Mouse (Mus musculus): ENCODE measurements around the gene Ogfod3.
A peak's percentile ranks its signal among the peaks of the same experiment; 100 is the strongest.

Gene Ogfod3

DNA sequence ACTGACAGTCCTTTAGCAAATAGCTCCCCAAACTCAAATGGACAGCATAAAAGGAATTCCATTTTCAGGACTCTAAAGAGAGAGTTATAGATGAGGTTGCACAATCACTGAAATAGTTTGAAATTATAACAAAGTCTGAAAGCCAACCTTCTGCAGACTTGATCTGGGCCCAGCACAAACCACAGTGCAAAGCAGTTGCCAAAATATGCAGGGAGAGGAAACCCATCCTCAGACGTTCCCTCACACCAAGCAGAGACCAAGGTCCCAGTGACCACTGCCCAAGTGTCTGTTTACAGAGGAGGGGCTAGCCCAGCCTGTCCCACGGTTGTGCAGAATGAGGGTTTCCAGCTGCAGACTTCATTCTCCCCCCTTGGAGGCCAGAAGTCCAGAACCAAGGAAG is 5.9 kb downstream of the Ogfod3 start:
- no peak for DNase-seq

DNA sequence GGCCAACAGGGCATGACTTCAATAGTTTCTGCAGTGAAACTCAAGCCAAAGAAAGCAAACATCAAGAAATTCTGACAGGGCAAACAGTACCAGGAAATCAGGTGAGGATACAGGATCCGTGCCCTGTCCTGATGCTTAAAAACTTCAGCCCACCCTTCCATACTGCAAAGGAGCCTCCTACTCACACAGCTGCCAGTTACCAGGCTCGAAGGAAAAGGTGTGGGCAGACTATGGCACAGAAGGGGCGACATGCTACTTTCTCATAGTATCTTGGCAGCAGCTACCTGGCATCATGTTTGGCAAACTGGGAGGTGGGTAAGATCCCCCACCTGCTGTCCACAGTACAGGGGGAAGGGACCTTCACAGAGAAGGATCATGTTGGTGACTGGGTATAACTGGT is 11.1 kb downstream of the Ogfod3 start:
- no peak for DNase-seq

- no peak for DNase-seq
Measured at GRCm38 (mm10) chr11:121192742-121193141, 11.8 kb downstream of the Ogfod3 start.

DNA sequence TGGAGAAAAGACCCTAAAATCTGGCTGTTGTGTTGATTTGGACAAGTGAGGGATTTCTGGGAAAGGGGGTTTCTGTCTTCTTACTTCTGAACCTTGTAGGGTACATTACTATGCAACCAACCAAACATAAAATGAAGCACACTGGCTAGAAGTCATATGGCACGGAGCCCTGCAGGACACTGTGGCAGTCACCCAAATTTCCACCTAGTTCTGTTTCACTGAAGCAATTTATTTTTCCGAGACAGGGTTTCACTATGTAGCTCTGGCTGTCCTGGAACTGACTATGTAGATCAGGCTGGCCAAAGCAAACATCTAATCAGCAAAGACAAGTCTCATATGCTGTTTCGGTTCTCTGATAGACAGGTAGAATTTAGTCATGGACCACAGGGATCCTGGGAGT is 14.8 kb downstream of the Ogfod3 start:
- no peak for DNase-seq

DNA sequence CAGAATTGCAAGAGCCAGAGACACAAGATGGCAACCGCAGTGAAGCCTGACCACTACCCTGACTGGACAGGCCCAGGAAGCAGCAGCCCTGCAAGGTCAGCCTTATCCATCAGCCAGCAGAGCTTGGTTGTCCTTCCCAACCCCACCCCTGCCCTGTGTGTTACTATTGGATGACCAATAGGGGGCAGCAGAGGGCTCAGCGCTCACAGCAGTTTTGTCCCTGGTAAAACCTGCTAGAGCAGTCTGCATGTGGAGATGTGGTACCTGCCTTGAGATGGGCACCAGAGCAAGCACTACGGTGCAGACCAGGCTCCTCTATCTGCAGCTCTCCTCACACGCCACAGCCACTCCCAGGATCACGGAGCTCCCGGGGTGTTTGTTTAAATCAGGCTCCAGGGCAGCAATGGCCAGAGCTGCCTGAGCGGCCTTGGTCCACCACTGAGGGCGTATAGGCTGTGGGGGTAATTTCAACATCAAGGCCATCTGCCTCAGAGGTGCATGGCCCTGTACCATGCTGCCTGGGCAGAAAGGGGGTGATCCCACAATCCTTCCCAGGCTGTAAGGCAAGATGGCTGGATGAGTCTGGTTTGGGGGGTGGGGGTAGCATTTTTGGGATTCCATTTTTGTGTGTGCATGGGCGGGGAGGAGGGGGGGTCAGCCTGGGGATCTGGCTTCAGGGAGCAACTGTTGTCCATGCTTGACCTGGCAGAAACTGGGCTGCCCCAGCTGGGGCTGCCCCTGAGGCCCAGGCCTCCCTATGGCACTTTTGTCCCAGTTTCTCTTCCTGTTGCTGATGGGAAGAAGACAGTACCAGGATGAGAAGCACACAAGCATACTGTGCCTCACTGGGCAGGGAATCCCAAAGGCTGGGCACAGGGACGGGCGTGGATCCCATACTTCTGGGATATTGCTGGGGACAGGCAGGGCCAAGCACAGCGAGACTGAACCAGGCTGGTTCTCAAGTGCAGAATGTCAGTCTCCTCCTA is 27.9 kb downstream of the Ogfod3 start:
- DNase-seq: peak in 1 of 2 experiments; percentile 15

GRCm38 (mm10) chr11:121174234-121174633 is 30.3 kb downstream of the Ogfod3 start:
- no peak for DNase-seq

DNA sequence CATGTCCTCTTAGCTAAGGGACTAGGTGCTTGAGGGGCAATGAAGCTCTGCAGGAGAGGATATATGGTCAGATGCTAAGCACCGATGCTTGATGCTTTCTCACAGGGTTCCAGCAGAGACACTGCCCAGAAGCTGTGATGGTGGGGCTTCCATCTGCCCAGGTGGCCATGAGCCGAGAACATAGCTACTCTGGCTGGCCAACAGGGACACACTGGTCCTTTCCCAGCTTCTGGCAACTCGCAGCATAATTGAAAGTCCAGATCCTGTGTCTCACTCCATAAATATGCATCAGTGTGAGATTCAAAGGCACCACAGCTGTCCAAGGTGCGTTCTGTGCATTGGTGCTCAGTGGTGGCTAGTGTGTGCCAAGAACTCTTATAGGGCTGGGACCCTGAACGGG is 31.3 kb downstream of the Ogfod3 start:
- no peak for DNase-seq

DNA sequence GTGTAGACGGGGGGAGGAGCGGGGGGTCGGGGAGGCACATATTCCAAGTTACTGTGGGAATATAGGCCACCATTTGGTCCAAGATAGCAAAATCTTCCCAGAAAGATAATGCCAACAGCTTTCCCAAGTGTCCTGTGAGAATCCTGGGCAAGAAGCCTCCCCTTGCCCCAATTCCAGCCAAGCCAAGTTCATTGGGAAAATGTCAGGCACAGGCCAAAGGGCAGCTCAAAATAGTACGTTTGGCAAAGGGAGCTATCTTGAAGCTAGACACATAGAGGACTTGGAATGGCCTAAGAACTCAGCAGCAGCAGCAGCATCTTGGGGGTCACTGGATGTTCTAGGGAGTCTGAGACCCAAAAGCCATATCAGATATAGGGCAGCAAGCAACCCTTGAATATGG is 40.8 kb downstream of the Ogfod3 start:
- DNase-seq: no peak

GRCm38 (mm10) chr11:121160636-121161346 is 43.7 kb downstream of the Ogfod3 start:
- DNase-seq: no peak

DNA sequence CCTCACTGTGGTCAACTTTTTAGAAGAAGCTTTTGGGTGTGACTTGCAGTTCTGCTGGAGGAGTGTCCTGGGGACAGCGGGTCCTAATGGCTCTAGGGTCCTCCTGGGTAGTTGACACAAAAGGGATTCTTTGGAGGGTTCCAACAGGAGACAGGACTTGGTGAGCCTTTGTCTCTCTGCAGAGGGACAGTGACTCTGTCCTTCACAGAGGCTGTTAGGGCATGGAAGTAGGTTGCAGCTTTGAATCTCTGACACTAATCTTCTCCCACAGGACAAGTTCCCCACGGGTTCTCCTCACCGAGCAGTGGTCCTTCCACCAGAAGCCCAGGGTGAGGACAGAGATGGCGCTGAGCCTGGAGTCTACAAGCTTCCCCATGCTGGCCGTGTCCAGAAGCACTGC is 44.5 kb downstream of the Ogfod3 start, which contains the start of gene Uts2r:
TSS of gene Uts2r (plus strand) at position 301 of the 400 bp plus-strand sequence.
- no peak for DNase-seq

DNA sequence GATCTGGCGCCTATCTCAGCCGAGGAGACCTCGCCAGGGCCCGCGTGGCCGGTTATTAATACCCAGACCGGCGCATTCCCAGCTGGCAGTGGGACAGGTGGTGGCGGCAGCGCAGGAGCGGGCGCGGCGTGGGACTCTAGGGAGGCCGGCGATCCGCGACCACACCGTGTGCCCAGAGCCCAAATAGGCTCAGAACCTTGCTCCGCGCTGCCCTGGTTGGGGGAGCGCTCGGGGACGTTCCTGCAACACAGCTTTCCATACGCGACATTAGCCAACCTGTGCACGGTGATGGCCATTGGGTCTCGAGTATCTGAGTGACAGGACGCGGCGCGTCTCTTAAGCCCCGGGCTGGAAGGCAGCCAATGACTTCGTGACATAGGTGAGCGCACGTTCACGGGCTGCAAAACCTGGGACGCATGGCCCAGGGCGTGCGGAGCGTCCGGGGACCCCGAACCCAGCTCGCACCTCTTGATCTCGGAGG is 48.1 kb downstream of the Ogfod3 start:
- DNase-seq: no peak

DNA sequence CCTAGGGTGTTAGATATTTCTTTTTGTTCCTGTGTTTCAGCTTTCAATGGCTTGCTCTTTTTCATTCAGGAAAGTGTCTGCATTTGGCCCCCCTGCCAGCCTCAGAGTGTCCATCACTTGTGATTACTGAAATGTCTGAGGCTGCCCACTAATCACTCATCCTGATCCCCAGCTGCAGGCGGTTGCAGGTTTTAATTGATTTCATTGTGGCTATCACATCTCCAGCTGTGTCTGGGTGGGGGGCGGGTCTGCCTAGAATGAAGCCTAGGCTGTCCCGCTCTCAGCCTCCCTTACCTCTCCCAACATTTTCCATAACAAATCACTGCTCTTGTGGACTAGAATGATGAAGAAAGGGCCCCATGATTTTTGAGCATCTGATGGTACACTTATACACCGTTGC is 50.3 kb downstream of the Ogfod3 start:
- no peak for DNase-seq

DNA sequence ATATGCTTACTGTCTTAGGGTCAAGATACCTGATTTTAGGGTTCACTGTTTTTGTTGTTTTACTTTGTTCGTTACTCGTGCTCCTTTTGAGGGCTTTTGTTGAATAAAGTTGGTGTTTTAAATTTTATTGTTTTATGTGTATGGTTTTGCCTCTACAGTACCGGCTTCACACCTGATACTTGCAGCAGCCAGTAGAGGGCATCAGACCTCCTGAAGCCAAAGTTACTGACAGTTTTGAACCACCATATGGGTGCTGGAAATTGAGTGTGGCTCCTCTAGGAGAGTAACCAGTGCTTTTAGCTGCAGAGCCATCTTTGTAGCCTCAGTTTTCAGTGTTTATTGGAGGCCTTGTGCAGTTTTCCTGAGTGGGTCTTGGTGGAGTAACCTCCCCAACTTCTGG is 56.3 kb downstream of the Ogfod3 start:
- DNase-seq: no peak

DNA sequence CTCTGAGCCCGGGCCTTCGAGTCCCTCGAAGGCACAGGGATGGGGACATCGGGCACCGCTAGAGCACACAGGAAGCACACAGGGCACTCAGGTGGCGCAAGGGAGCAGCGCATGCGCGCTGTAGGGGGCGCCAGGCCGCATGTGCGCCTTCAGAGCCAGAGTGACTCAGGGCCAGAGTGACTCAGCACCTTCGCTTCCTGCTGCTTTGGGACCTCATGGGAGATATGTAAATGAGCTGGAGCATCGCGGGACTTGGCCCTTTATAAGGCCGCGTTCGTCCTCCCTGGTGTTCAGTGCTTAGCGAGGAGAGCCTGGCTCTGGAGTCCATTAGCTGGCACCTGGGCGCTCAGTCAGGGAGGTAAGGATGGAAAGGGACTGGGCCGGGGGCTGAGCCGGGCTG is 58.6 kb downstream of the Ogfod3 start, which contains the start of gene Tex19.1:
TSS of gene Tex19.1 (plus strand) at position 279 of the 400 bp plus-strand sequence.
- DNase-seq: no peak

GRCm38 (mm10) chr11:121143325-121144015 is 61.0 kb downstream of the Ogfod3 start:
- no peak for DNase-seq

DNA sequence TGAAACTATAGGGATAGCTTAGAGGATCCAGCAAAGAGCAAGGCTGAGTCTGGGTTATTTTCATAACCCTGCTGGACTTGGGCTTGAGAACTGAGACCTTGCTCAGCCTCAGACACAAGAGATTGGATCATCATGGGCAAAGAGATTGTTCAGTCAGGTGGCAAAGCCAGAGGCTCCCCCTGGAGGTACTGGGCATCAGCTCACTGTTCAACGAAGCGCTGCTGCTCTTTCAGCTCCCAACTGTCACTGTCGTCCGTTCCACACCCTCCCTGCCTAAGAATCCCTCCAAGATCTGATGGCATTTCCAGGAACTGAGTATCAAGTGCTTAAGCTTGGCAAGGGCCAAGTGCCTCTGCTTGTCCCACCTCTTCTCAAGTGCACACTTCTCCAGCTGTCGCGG is 65.8 kb downstream of the Ogfod3 start:
- DNase-seq: no peak

DNA sequence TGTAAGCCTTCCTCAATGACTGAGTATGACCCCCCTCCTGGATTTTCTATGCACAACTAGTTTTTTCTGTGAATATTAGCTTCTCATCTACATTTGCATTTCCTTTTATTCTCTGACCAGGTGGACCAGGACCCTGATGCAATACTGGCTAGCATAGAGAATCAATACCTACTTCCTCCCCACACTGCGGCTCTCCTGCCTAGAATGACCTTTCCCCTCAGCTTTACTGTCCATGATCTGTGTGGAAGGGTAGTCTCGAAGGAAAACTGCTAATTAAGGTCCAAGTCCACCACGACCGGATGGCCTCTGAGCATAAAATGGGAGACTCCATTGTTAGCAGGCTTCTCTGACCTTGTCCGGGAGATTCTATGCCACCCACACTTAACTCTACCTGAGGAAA is 66.8 kb downstream of the Ogfod3 start:
- DNase-seq: no peak

GRCm38 (mm10) chr11:121134600-121134999 is 69.9 kb downstream of the Ogfod3 start:
- DNase-seq: no peak

GRCm38 (mm10) chr11:121129616-121130015 is 74.9 kb downstream of the Ogfod3 start:
- DNase-seq: no peak
